Mouse (Mus musculus) gastrocnemius, adult 2 months (tissue): ENCODE results near the gene Cnot6l. TPM values are rescaled to one million over a fixed set of nuclear protein-coding genes. Genes with fewer than 3 reads are reported as not detected.

ENCODE experiments used
- DNase-seq: peaks from one replicate; pipeline ENCODE4 v3.0.0; 2022
- H3K27ac ChIP-seq: fragments of 200-600 bp; 2 replicates; pipeline ENCODE4 v1.8.1; 2022; ENCODE audit warnings: mild to moderate bottlenecking
- H3K4me3 ChIP-seq: fragments of 200-600 bp; 2 replicates; pipeline ENCODE4 v1.8.1; 2022; ENCODE audit warnings: mild to moderate bottlenecking, moderate library complexity
- CTCF ChIP-seq: fragments of 200-600 bp; IDR thresholded peaks from 2 replicates; pipeline ENCODE4 v1.8.1; 2022; ENCODE audit warnings: antibody characterized with exemption, mild to moderate bottlenecking, moderate library complexity
- intact Hi-C: fragments of 180-260 bp; cut with DNase I; formaldehyde crosslinking; loops from one replicate; pipeline ENCODE4 v1.15.1; 2025
- total RNA-seq, 2 experiments: library from RNA; stranded (reverse); gene quantifications; 2 replicates each; pipeline ENCODE4 v1.2.3; 2021

Gene Cnot6l
- total RNA-seq, 2 experiments from 2014 or later: 27.9 to 33.4 TPM

GRCm38 (mm10) chr5:96034101-96034500, 129.9 kb downstream of the Cnot6l start:
- TF ChIP-seq CTCF: no peak
- intact Hi-C loops: no loop called here
- Histone ChIP-seq H3K4me3 (no peak overlapping the region), H3K27ac (no peak overlapping the region)
- no peak for DNase-seq

GRCm38 (mm10) chr5:96029821-96030220, 134.2 kb downstream of the Cnot6l start:
- DNase-seq: no peak
- intact Hi-C loops: no loop called here
- TF ChIP-seq CTCF: no peak
- Histone ChIP-seq H3K27ac (no peak overlapping the region), H3K4me3 (no peak overlapping the region)

Other genes starting within 250 kb of the Cnot6l start
- gene Cxcl13, start 207.2 kb downstream of the Cnot6l start, total RNA-seq: 1 to 10 TPM in 1 of 2 experiments, under 1 TPM in 1; 0.43 to 1.2 TPM
- 10 to 100 TPM; 22.6 to 28.4 TPM for gene Mrpl1, start 45.3 kb upstream of the Cnot6l start, total RNA-seq
- gene Fras1, start 209.8 kb upstream of the Cnot6l start, total RNA-seq: 1 to 10 TPM; 1.8 to 2.5 TPM